Comparison of ENCODE assay signal across 8 mouse cellular contexts in genomic region chr1:176355342-176355741, GRCm38 (mm10).
A peak's percentile ranks its signal among the peaks of the same experiment; 100 is the strongest.
DNase-seq lines count a peak whose midpoint lies in the region; ATAC-seq and TF ChIP-seq lines count a peak whose summit lies in the region.

No protein-coding gene starts in this region.

- H3K4me2 ChIP-seq in kidney, embryonic 14.5 days (replicated peaks; ENCODE audit: low read depth, low read length) = no peak overlapping the region
- H3K4me2 ChIP-seq in forebrain, postnatal 0 days (ENCODE audit: low read depth) = 0 out of 2 replicates have a peak overlapping the region, but pooled peaks have one; percentile 10

- H3K9me3 ChIP-seq in kidney, embryonic 14.5 days (ENCODE audit: control insufficient read depth, low read length) = no peaks in the 10 kb centered on the region
- no peaks in the 10 kb centered on the region for H3K9me3 ChIP-seq in forebrain, postnatal 0 days (ENCODE audit: low read length)

- no peak overlapping the region for H3K4me3 ChIP-seq in kidney, embryonic 14.5 days (ENCODE audit: low read length)
- no peak overlapping the region for H3K4me3 ChIP-seq in kidney, adult 2 months (ENCODE audit: insufficient read depth, low read depth, low read length)
- H3K4me3 ChIP-seq in forebrain, postnatal 0 days (ENCODE audit: low read depth, low read length) = no peak overlapping the region

- no peaks in the 10 kb centered on the region for H3K27me3 ChIP-seq in kidney, embryonic 14.5 days (ENCODE audit: control insufficient read depth, insufficient read depth, low read length)
- no peaks in the 10 kb centered on the region; the same call in 1 of the 2 replicates for H3K27me3 ChIP-seq in kidney, adult 2 months (replicated peaks; ENCODE audit: control insufficient read depth, insufficient read depth, low read length)
- no peaks in the 10 kb centered on the region for H3K27me3 ChIP-seq in forebrain, postnatal 0 days (ENCODE audit: insufficient read depth, low read length)

- H3K9ac ChIP-seq in kidney, embryonic 14.5 days (ENCODE audit: low read depth, low read length) = no peak overlapping the region
- no peak overlapping the region for H3K9ac ChIP-seq in forebrain, postnatal 0 days

- no peak overlapping the region for H3K27ac ChIP-seq in kidney, embryonic 14.5 days (ENCODE audit: low read depth, low read length)
- no peak overlapping the region for H3K27ac ChIP-seq in kidney, adult 2 months (ENCODE audit: insufficient read depth, low read depth, low read length)
- no peak overlapping the region for H3K27ac ChIP-seq in forebrain, postnatal 0 days (ENCODE audit: low read depth, low read length)

- WGBS in kidney, embryonic 14.5 days = 48% methylated on average over 12 of the region's 12 CpGs
- 33% methylated on average over 12 of the region's 12 CpGs for WGBS in kidney, adult 2 months
- 49% methylated on average over 12 of the region's 12 CpGs for WGBS in forebrain, postnatal 0 days

- TF ChIP-seq CTCF in kidney, adult 2 months (conservative IDR thresholded peaks at IDR 0.05; ENCODE audit: insufficient read depth, insufficient read length, low read depth, low read length) = no peak
- TF ChIP-seq CTCF in forebrain, postnatal 0 days (IDR thresholded peaks at IDR 0.05; ENCODE audit: low read depth) = no peak

- no peak for TF ChIP-seq POLR2A in kidney, adult 2 months (IDR thresholded peaks at IDR 0.05; ENCODE audit: low read depth, low read length)

- H3K36me3 ChIP-seq in kidney, embryonic 14.5 days (ENCODE audit: control insufficient read depth, insufficient read depth, low read length) = no peaks in the 10 kb centered on the region
- no peaks in the 10 kb centered on the region for H3K36me3 ChIP-seq in kidney, adult 2 months (ENCODE audit: control insufficient read depth, insufficient read depth, low read length)
- no peaks in the 10 kb centered on the region for H3K36me3 ChIP-seq in forebrain, postnatal 0 days (ENCODE audit: insufficient read depth)

- 0 out of 2 replicates have a peak, but pooled peaks have one; percentile 76 for ATAC-seq in kidney, embryonic 14.5 days (ENCODE audit: low FRiP score, low TSS enrichment)
- peak; percentile 97 for ATAC-seq in forebrain, postnatal 0 days

- no peaks in the 10 kb centered on the region for H3K4me1 ChIP-seq in kidney, embryonic 14.5 days (ENCODE audit: control insufficient read depth, insufficient read depth, low read length)
- H3K4me1 ChIP-seq in kidney, adult 2 months (ENCODE audit: control insufficient read depth, insufficient read depth, low read length) = no peaks in the 10 kb centered on the region
- H3K4me1 ChIP-seq in forebrain, postnatal 0 days (ENCODE audit: insufficient read depth) = no peaks in the 10 kb centered on the region

- DNase-seq in kidney, adult 2 months = no peak
- peak; percentile 48 for DNase-seq in forebrain, postnatal 0 days
- peak; percentile 30 to 39 for DNase-seq in left cerebral cortex, adult 8-10 months (ENCODE audit: low spot score in 2 of 2)
- DNase-seq in right cerebral cortex, adult 18-20 months = peak; percentile 71
- DNase-seq in heart, adult 11 months = no peak
- DNase-seq in thymus, postnatal 14 days = no peak
- no peak for DNase-seq in ovary, adult 18-20 months (ENCODE audit: low spot score)

Comparison
In these comparisons a context has a peak if more than half of its experiments do, and no peak if none do; other contexts are left out.
1. DNase-seq: peak in forebrain, postnatal 0 days (single experiment), left cerebral cortex, adult 8-10 months (2 of 2) and right cerebral cortex, adult 18-20 months (single experiment); none in kidney, adult 2 months (single experiment), heart, adult 11 months (single experiment), thymus, postnatal 14 days (single experiment) and ovary, adult 18-20 months (single experiment).